Mouse (Mus musculus): ENCODE results near the gene Vill.

Gene Vill

GRCm38 (mm10) chr9:119034676-119035665 is 17.6 kb upstream of the Vill start:
- no peak for DNase-seq (ENCODE audit: low read depth)

- no peak for DNase-seq (ENCODE audit: low read depth)
These were observed 16.7 kb upstream of the Vill start for GRCm38 (mm10) chr9:119035836-119036235.

- no peak for DNase-seq (ENCODE audit: low read depth)
These were observed 15.4 kb upstream of the Vill start for GRCm38 (mm10) chr9:119037076-119037730.

DNA sequence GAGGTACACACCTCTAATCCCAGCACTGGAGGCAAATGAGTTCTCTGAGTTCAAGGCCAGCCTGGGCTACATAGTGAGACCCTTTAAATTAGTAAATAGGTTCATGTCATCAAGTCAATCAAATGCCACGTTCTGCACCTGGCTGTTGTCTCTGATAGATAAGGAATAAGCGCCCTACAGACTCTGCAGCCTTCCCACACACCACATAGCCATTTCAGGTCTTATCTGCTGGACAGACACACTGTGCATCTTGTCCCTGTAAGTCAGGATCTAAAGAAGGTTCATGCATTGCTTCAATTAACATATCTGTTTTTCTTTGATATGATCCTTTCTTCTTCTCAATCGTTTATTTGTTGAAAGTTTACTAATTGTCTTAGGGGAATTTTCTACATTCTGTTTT is 14.0 kb upstream of the Vill start:
- no peak for DNase-seq (ENCODE audit: low read depth)

DNA sequence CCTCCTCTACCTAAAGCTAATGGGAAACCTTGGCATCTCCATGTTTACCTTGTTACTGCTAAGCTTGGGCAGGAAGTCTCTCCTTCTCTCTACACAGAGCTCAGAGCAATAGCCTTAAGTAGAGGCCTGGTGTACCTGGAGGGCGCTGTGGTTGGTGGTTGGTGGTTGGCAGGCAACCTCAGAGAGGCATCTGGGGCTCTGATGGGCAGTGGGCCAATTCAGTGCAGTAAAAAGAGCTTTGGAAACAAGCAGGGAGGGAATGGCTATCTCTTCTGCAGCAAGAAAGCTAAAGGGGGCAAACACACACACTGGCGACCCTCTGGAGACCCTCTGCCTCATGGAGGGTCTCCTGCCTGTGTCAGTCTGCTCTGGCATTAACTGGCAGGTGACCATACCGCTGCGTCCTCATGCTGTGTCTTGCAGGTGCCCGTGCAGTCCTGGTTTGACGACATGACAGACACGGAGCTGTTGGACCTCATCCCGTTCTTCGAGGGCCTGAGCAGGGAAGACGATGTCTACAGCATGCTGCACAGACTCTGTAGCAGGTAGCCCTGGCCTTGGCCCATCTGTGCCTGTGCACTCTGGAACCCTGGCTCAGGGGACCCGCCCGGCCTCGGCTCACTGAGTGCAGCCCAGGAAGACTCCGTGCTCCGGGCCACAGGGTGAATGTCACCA is 12.3 kb upstream of the Vill start:
- no peak for DNase-seq (ENCODE audit: low read depth)

GRCm38 (mm10) chr9:119048182-119048903 is 4.2 kb upstream of the Vill start:
- no peak for DNase-seq (ENCODE audit: low read depth)

- no peak for DNase-seq (ENCODE audit: low read depth)
These were observed 1.4 kb upstream of the Vill start for GRCm38 (mm10) chr9:119051158-119051557.

- no peak for DNase-seq (ENCODE audit: low read depth)
These were observed 1.5 kb downstream of the Vill start for GRCm38 (mm10) chr9:119053964-119054576.

GRCm38 (mm10) chr9:119055336-119055735 is 2.8 kb downstream of the Vill start:
- peak; percentile 56 for DNase-seq (ENCODE audit: low read depth)

GRCm38 (mm10) chr9:119058245-119058644 is 5.7 kb downstream of the Vill start:
- DNase-seq (ENCODE audit: low read depth), result no peak

DNA sequence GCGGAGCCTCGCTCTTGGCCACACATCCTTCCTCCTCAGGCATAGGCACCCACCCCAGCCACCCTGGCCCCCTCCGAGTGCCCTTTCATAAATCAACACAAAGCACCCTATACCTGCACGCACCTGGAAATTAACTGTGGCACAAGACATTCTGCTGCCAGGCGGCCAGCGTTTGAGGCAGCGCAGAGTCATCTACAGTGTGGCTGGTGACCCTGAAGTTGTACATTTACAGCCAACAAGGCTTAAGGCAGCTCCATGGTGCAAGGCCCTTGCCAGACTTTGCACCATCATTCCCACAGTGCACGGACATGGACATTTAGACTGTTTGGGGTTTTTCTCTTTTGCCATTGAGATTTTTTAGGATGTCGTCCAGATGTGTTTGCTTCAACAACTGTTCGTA is 8.1 kb downstream of the Vill start:
- DNase-seq (ENCODE audit: low read depth), result no peak

- DNase-seq (ENCODE audit: low read depth), result peak; percentile 51
These were observed 10.6 kb downstream of the Vill start for GRCm38 (mm10) chr9:119063036-119063644.

DNA sequence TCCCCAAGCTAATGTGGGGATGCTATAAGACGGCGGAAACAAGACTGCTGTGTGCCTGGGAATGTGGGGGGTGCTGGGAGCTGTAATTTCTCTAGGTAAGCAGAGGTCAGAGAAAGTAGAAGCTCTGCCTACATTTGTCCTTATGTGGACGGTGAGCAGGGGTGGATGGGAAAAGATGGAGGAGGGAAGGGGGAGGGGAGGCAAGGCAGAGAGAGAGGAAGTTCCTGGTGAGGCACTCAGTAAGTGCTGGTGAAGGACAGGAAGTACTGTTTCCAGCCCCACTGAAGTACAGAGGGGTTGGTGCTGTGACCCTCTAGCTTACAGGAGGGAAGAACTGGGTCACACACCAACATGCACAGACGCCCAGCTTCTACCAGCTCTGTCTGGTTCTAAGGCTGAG is 11.7 kb downstream of the Vill start:
- peak; percentile 18 for DNase-seq (ENCODE audit: low read depth)

DNA sequence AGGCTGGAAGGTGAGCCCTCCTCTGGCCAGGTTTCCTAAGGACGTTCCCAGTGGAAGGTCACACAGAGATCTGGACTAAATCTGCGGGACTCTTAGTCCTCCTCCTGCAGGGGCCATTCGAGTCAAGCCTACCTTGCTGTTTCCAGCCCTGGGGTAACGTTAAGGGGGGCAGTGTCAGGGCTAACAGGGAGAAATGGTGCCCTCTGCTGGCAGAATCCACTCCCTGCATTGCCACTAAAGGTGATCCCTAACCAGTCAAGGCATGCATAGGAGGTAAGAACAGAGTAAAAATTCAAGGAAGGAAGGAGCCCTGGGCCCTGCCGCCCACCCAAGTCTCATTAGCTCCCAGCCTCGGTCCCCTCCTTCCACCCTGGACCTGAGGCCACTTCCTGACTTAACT is 15.0 kb downstream of the Vill start:
- peak; percentile 75 for DNase-seq (ENCODE audit: low read depth)

- DNase-seq (ENCODE audit: low read depth), result no peak
These were observed 15.7 kb downstream of the Vill start for GRCm38 (mm10) chr9:119068266-119068665.

DNA sequence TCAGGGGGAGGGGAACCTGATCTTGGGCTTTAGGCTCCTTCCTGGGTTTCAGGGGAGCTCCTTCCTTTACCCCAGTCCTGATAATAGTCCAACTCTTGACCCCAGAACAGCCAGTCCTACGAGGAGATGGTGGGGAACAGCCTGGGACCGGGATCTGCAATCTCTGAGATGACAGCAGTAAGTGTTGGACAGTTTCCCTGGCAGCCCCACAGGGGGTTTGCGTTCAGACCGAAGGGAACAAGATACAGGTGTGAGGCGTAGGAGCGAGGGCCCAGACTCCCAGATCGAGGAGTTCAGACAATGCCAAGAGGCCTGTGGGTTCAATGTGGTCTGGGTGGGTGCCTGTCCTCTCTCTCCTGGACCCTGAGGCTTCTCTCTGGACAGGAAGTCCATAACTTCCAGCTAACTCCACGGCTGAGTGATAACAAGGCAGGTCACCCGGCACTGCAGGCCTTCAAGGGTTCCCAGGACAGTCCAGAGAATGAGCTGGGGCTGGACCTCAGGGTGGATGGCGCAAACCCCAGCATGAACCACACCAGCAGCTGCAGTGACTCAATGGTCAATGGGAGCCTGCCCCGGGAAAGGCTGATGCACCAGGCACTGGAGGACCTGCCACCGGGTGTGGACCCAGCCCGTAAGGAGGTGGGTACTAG is 17.7 kb downstream of the Vill start:
- DNase-seq (ENCODE audit: low read depth), result no peak

DNA sequence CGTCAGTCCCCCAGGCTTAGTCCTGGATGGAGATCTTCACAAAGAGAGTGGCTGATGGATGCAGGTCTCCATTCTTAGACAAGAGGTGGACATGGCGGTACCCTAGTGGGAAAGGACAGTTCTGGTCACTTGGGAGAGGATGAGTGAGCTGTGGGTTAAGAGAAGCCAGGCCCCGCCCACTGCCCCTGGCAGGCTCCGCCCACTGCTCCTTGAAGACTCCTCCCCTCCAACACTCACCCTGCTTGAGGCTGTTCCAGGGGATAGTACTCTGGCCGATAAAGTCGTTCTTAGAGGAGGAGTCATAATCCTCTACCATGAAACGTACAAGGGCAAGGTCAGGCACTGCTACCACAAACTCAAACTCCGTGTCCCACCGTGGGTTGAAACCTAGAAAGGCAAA is 19.2 kb downstream of the Vill start:
- no peak for DNase-seq (ENCODE audit: low read depth)

GRCm38 (mm10) chr9:119073184-119073895 is 20.8 kb downstream of the Vill start:
- DNase-seq (ENCODE audit: low read depth), result no peak

DNA sequence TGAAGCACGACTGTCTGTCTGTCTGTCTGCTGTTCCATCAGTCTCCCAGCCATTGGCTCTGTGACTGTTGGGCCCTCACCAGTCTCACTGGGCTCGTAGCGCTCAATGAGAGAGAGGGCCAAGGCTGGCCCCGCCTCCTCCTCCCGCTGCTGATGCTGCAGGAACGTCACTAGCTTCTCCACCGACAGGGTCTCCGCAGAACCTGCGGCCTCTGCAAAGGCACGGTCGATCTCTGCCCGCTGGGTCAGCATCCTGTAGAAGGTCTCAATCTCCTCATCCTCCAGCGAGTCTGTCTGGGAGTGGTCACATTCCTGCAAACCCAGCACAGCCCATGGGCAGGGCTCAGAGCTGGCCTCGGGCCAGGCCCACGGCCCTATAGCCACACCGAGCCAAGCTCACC is 23.1 kb downstream of the Vill start:
- DNase-seq (ENCODE audit: low read depth), result no peak

Measured in induced T-regulatory cell, adult 2 months (primary cell).